Mouse (Mus musculus): Measurements from ENCODE around the gene Rbbp5. TPM values are rescaled to one million over a fixed set of nuclear protein-coding genes. Genes with fewer than 3 reads are reported as not detected.

The Rbbp5 gene
- polyA plus RNA-seq, 1 experiment from 2014 or later = 32.2 TPM

- H3K27ac ChIP-seq (ENCODE audit: low read length) = no peak overlapping the region
- H3K4me2 ChIP-seq (ENCODE audit: low read depth, low read length) = no peak overlapping the region
- 68% methylated on average over 1 of the region's 1 CpGs for WGBS
- no peaks in the 10 kb centered on the region for H3K27me3 ChIP-seq (ENCODE audit: control insufficient read depth, insufficient read depth, low read length)
- no peak overlapping the region for H3K9ac ChIP-seq (ENCODE audit: low read length)
- H3K9me3 ChIP-seq (replicated peaks; ENCODE audit: control insufficient read depth, low read length) = no peaks in the 10 kb centered on the region
- H3K36me3 ChIP-seq (ENCODE audit: control insufficient read depth, insufficient read depth) = no peaks in the 10 kb centered on the region
- peaks cover 17% of the 10 kb centered on the region for H3K4me1 ChIP-seq (ENCODE audit: control insufficient read depth, insufficient read depth, low read length)
- H3K4me3 ChIP-seq (ENCODE audit: low read length) = no peak overlapping the region
- ATAC-seq (replicated peaks; ENCODE audit: extremely low read depth, insufficient read depth, low FRiP score) = no peak
Measured at GRCm38 (mm10) chr1:132474496-132474895, 2.7 kb upstream of the Rbbp5 start.

GRCm38 (mm10) chr1:132476575-132476927 is 614 bp upstream of the Rbbp5 start:
- H3K27ac ChIP-seq (ENCODE audit: low read length) = peak overlapping the region; percentile 69
- WGBS = 5% methylated on average over 9 of the region's 9 CpGs
- H3K27me3 ChIP-seq (ENCODE audit: control insufficient read depth, insufficient read depth, low read length) = no peaks in the 10 kb centered on the region
- H3K9ac ChIP-seq (ENCODE audit: low read length) = peak overlapping the region; percentile 91
- no peaks in the 10 kb centered on the region for H3K9me3 ChIP-seq (replicated peaks; ENCODE audit: control insufficient read depth, low read length)
- no peak; the same call in 1 of the 2 replicates for ATAC-seq (replicated peaks; ENCODE audit: extremely low read depth, insufficient read depth, low FRiP score)
- no peaks in the 10 kb centered on the region for H3K36me3 ChIP-seq (ENCODE audit: control insufficient read depth, insufficient read depth)
- peak overlapping the region; percentile 94 for H3K4me3 ChIP-seq (ENCODE audit: low read length)
- H3K4me2 ChIP-seq (ENCODE audit: low read depth, low read length) = peak overlapping the region; percentile 78
- peaks cover 17% of the 10 kb centered on the region for H3K4me1 ChIP-seq (ENCODE audit: control insufficient read depth, insufficient read depth, low read length)

- Histone ChIP-seq H3K27ac (ENCODE audit: low read length) (no peak overlapping the region), H3K27me3 (ENCODE audit: control insufficient read depth, insufficient read depth, low read length) (no peaks in the 10 kb centered on the region), H3K4me2 (ENCODE audit: low read depth, low read length) (no peak overlapping the region), H3K4me3 (ENCODE audit: low read length) (no peak overlapping the region), H3K9me3 (replicated peaks; ENCODE audit: control insufficient read depth, low read length) (no peaks in the 10 kb centered on the region), H3K9ac (ENCODE audit: low read length) (no peak overlapping the region), H3K4me1 (ENCODE audit: control insufficient read depth, insufficient read depth, low read length) (peaks cover 17% of the 10 kb centered on the region), H3K36me3 (ENCODE audit: control insufficient read depth, insufficient read depth) (no peaks in the 10 kb centered on the region)
- ATAC-seq (replicated peaks; ENCODE audit: extremely low read depth, insufficient read depth, low FRiP score) = no peak
- WGBS = 76% methylated on average over 1 of the region's 1 CpGs
Measured at GRCm38 (mm10) chr1:132479438-132479837, 2.3 kb downstream of the Rbbp5 start.

GRCm38 (mm10) chr1:132481619-132482018 is 4.5 kb downstream of the Rbbp5 start:
- no peak overlapping the region for H3K27ac ChIP-seq (ENCODE audit: low read length)
- H3K4me3 ChIP-seq (ENCODE audit: low read length) = no peak overlapping the region
- peaks cover 3% of the 10 kb centered on the region for H3K36me3 ChIP-seq (ENCODE audit: control insufficient read depth, insufficient read depth)
- no peak overlapping the region for H3K9ac ChIP-seq (ENCODE audit: low read length)
- H3K27me3 ChIP-seq (ENCODE audit: control insufficient read depth, insufficient read depth, low read length) = no peaks in the 10 kb centered on the region
- H3K9me3 ChIP-seq (replicated peaks; ENCODE audit: control insufficient read depth, low read length) = no peaks in the 10 kb centered on the region
- H3K4me2 ChIP-seq (ENCODE audit: low read depth, low read length) = no peak overlapping the region
- peaks cover 11% of the 10 kb centered on the region for H3K4me1 ChIP-seq (ENCODE audit: control insufficient read depth, insufficient read depth, low read length)
- WGBS = 90% methylated on average over 2 of the region's 2 CpGs
- no peak for ATAC-seq (replicated peaks; ENCODE audit: extremely low read depth, insufficient read depth, low FRiP score)

GRCm38 (mm10) chr1:132483234-132483633 is 6.1 kb downstream of the Rbbp5 start:
- H3K4me3 ChIP-seq (ENCODE audit: low read length) = no peak overlapping the region
- no peaks in the 10 kb centered on the region for H3K9me3 ChIP-seq (replicated peaks; ENCODE audit: control insufficient read depth, low read length)
- no peaks in the 10 kb centered on the region for H3K27me3 ChIP-seq (ENCODE audit: control insufficient read depth, insufficient read depth, low read length)
- H3K9ac ChIP-seq (ENCODE audit: low read length) = no peak overlapping the region
- H3K4me1 ChIP-seq (ENCODE audit: control insufficient read depth, insufficient read depth, low read length) = peaks cover 5% of the 10 kb centered on the region
- H3K4me2 ChIP-seq (ENCODE audit: low read depth, low read length) = no peak overlapping the region
- H3K36me3 ChIP-seq (ENCODE audit: control insufficient read depth, insufficient read depth) = peaks cover 5% of the 10 kb centered on the region
- WGBS = 83% methylated on average over 3 of the region's 3 CpGs
- H3K27ac ChIP-seq (ENCODE audit: low read length) = no peak overlapping the region
- ATAC-seq (replicated peaks; ENCODE audit: extremely low read depth, insufficient read depth, low FRiP score) = no peak

- no peak overlapping the region for H3K4me3 ChIP-seq (ENCODE audit: low read length)
- 85% methylated on average over 6 of the region's 6 CpGs for WGBS
- peaks cover under 1% of the 10 kb centered on the region; the same call in 1 of the 2 replicates for H3K4me1 ChIP-seq (ENCODE audit: control insufficient read depth, insufficient read depth, low read length)
- H3K9me3 ChIP-seq (replicated peaks; ENCODE audit: control insufficient read depth, low read length) = no peaks in the 10 kb centered on the region
- peaks cover 5% of the 10 kb centered on the region for H3K36me3 ChIP-seq (ENCODE audit: control insufficient read depth, insufficient read depth)
- H3K4me2 ChIP-seq (ENCODE audit: low read depth, low read length) = no peak overlapping the region
- ATAC-seq (replicated peaks; ENCODE audit: extremely low read depth, insufficient read depth, low FRiP score) = no peak
- H3K9ac ChIP-seq (ENCODE audit: low read length) = no peak overlapping the region
- no peaks in the 10 kb centered on the region for H3K27me3 ChIP-seq (ENCODE audit: control insufficient read depth, insufficient read depth, low read length)
- H3K27ac ChIP-seq (ENCODE audit: low read length) = no peak overlapping the region
Measured at GRCm38 (mm10) chr1:132483759-132484158, 6.6 kb downstream of the Rbbp5 start.

GRCm38 (mm10) chr1:132500535-132500934 is 23.4 kb downstream of the Rbbp5 start:
- H3K4me1 ChIP-seq (ENCODE audit: control insufficient read depth, insufficient read depth, low read length) = no peaks in the 10 kb centered on the region
- H3K9me3 ChIP-seq (replicated peaks; ENCODE audit: control insufficient read depth, low read length) = no peaks in the 10 kb centered on the region
- 95% methylated on average over 2 of the region's 2 CpGs for WGBS
- H3K9ac ChIP-seq (ENCODE audit: low read length) = no peak overlapping the region
- H3K4me3 ChIP-seq (ENCODE audit: low read length) = no peak overlapping the region
- H3K4me2 ChIP-seq (ENCODE audit: low read depth, low read length) = no peak overlapping the region
- peaks cover 46% of the 10 kb centered on the region for H3K36me3 ChIP-seq (ENCODE audit: control insufficient read depth, insufficient read depth)
- no peak overlapping the region for H3K27ac ChIP-seq (ENCODE audit: low read length)
- ATAC-seq (replicated peaks; ENCODE audit: extremely low read depth, insufficient read depth, low FRiP score) = no peak
- no peaks in the 10 kb centered on the region for H3K27me3 ChIP-seq (ENCODE audit: control insufficient read depth, insufficient read depth, low read length)

- Histone ChIP-seq H3K4me1 (ENCODE audit: control insufficient read depth, insufficient read depth, low read length) (no peaks in the 10 kb centered on the region), H3K4me2 (ENCODE audit: low read depth, low read length) (no peak overlapping the region), H3K36me3 (ENCODE audit: control insufficient read depth, insufficient read depth) (peaks cover 37% of the 10 kb centered on the region), H3K9ac (ENCODE audit: low read length) (no peak overlapping the region), H3K27ac (ENCODE audit: low read length) (no peak overlapping the region), H3K4me3 (ENCODE audit: low read length) (no peak overlapping the region), H3K9me3 (replicated peaks; ENCODE audit: control insufficient read depth, low read length) (no peaks in the 10 kb centered on the region), H3K27me3 (ENCODE audit: control insufficient read depth, insufficient read depth, low read length) (no peaks in the 10 kb centered on the region)
- 91% methylated on average over 5 of the region's 5 CpGs for WGBS
- ATAC-seq (replicated peaks; ENCODE audit: extremely low read depth, insufficient read depth, low FRiP score) = no peak
Measured at GRCm38 (mm10) chr1:132505155-132505554, 28.0 kb downstream of the Rbbp5 start.

- H3K9me3 ChIP-seq (replicated peaks; ENCODE audit: control insufficient read depth, low read length) = no peaks in the 10 kb centered on the region
- H3K4me2 ChIP-seq (ENCODE audit: low read depth, low read length) = no peak within 1 kb of the TSS
- H3K27ac ChIP-seq (ENCODE audit: low read length) = no peak within 1 kb of the TSS
- no peaks in the 10 kb centered on the region for H3K4me1 ChIP-seq (ENCODE audit: control insufficient read depth, insufficient read depth, low read length)
- 90% methylated on average over 7 of the region's 7 CpGs for WGBS
- H3K9ac ChIP-seq (ENCODE audit: low read length) = no peak within 1 kb of the TSS
- peaks cover 32% of the 10 kb centered on the region for H3K36me3 ChIP-seq (ENCODE audit: control insufficient read depth, insufficient read depth)
- no peak within 1 kb of the TSS for H3K4me3 ChIP-seq (ENCODE audit: low read length)
- H3K27me3 ChIP-seq (ENCODE audit: control insufficient read depth, insufficient read depth, low read length) = no peaks in the 10 kb centered on the region
- no peak for ATAC-seq (replicated peaks; ENCODE audit: extremely low read depth, insufficient read depth, low FRiP score)
Measured at GRCm38 (mm10) chr1:132506058-132506457, 28.9 kb downstream of the Rbbp5 start, which contains the start of gene Tmem81. Gene Tmem81 (plus strand): TSS chr1:132506230.

All from heart, embryonic 16.5 days (tissue).